Mouse (Mus musculus) splenic B cell, adult 2 months (primary cell): ENCODE data around the gene Lmo7.

Experiments
- DNase-seq: peaks from one replicate; pipeline ENCODE4 v3.0.0-alpha.2; 2011; ENCODE audit warnings: low read depth, low spot score
- H3K27me3 ChIP-seq: 2 replicates; pipeline ENCODE4 v1.6.1; 2012; ENCODE audit warnings: mild to moderate bottlenecking, low read length, moderate library complexity, mixed read lengths; ENCODE audit not compliant: control insufficient read depth, poor library complexity, insufficient read depth, severe bottlenecking
- H3K36me3 ChIP-seq: 2 replicates; pipeline ENCODE4 v1.6.1; 2012; ENCODE audit warnings: mild to moderate bottlenecking, low read length, moderate library complexity, mixed read lengths; ENCODE audit not compliant: control insufficient read depth, poor library complexity, insufficient read depth, severe bottlenecking

Lmo7 gene

GRCm38 (mm10) chr14:101798766-101799165, 69.0 kb downstream of the Lmo7 start:
- DNase-seq, result no peak
- no peaks in the 10 kb centered on the region for H3K27me3 ChIP-seq

GRCm38 (mm10) chr14:101801674-101802073, 71.9 kb downstream of the Lmo7 start:
- no peaks in the 10 kb centered on the region for H3K36me3 ChIP-seq
- no peak for DNase-seq

More at GRCm38 (mm10) chr14:101798766-101799165, 69.0 kb downstream of the Lmo7 start:
- H3K36me3 ChIP-seq, result no peaks in the 10 kb centered on the region

GRCm38 (mm10) chr14:101804119-101804518, 74.4 kb downstream of the Lmo7 start:
- DNase-seq, result no peak
- no peaks in the 10 kb centered on the region for H3K27me3 ChIP-seq
- H3K36me3 ChIP-seq, result no peaks in the 10 kb centered on the region

More at GRCm38 (mm10) chr14:101801674-101802073, 71.9 kb downstream of the Lmo7 start:
- H3K27me3 ChIP-seq, result no peaks in the 10 kb centered on the region

- H3K36me3 ChIP-seq, result no peaks in the 10 kb centered on the region
- H3K27me3 ChIP-seq, result no peaks in the 10 kb centered on the region
- no peak for DNase-seq
Measured at GRCm38 (mm10) chr14:101804562-101805327, 75.0 kb downstream of the Lmo7 start.

- no peak for DNase-seq
- Histone ChIP-seq H3K27me3 (no peaks in the 10 kb centered on the region), H3K36me3 (no peaks in the 10 kb centered on the region)
Measured at GRCm38 (mm10) chr14:101805328-101805697, 75.6 kb downstream of the Lmo7 start.

- Histone ChIP-seq H3K27me3 (no peaks in the 10 kb centered on the region), H3K36me3 (no peaks in the 10 kb centered on the region)
- no peak for DNase-seq
Measured at GRCm38 (mm10) chr14:101806058-101806457, 76.3 kb downstream of the Lmo7 start.

- no peaks in the 10 kb centered on the region for H3K27me3 ChIP-seq
- DNase-seq, result no peak
- no peaks in the 10 kb centered on the region for H3K36me3 ChIP-seq
Measured at GRCm38 (mm10) chr14:101806607-101807006, 76.8 kb downstream of the Lmo7 start.

GRCm38 (mm10) chr14:101816450-101816849, 86.7 kb downstream of the Lmo7 start:
- no peak for DNase-seq
- no peaks in the 10 kb centered on the region for H3K36me3 ChIP-seq
- H3K27me3 ChIP-seq, result no peaks in the 10 kb centered on the region

- Histone ChIP-seq H3K27me3 (no peaks in the 10 kb centered on the region), H3K36me3 (no peaks in the 10 kb centered on the region)
- DNase-seq, result no peak
Measured at GRCm38 (mm10) chr14:101822390-101822789, 92.6 kb downstream of the Lmo7 start.

- no peaks in the 10 kb centered on the region for H3K36me3 ChIP-seq
- DNase-seq, result no peak
- H3K27me3 ChIP-seq, result no peaks in the 10 kb centered on the region
Measured at GRCm38 (mm10) chr14:101822871-101823270, 93.1 kb downstream of the Lmo7 start.

- no peak for DNase-seq
- no peaks in the 10 kb centered on the region for H3K27me3 ChIP-seq
- no peaks in the 10 kb centered on the region for H3K36me3 ChIP-seq
Measured at GRCm38 (mm10) chr14:101829676-101830075, 99.9 kb downstream of the Lmo7 start.

- Histone ChIP-seq H3K27me3 (no peaks in the 10 kb centered on the region), H3K36me3 (no peaks in the 10 kb centered on the region)
- no peak for DNase-seq
Measured at GRCm38 (mm10) chr14:101830116-101830515, 100.4 kb downstream of the Lmo7 start.

- no peaks in the 10 kb centered on the region for H3K36me3 ChIP-seq
- no peak for DNase-seq
- no peaks in the 10 kb centered on the region for H3K27me3 ChIP-seq
Measured at GRCm38 (mm10) chr14:101834109-101834508, 104.4 kb downstream of the Lmo7 start.

GRCm38 (mm10) chr14:101836401-101836800, 106.6 kb downstream of the Lmo7 start:
- DNase-seq, result no peak
- Histone ChIP-seq H3K27me3 (no peaks in the 10 kb centered on the region), H3K36me3 (no peaks in the 10 kb centered on the region)

- Histone ChIP-seq H3K36me3 (no peaks in the 10 kb centered on the region), H3K27me3 (no peaks in the 10 kb centered on the region)
- DNase-seq, result no peak
Measured at GRCm38 (mm10) chr14:101837176-101837575, 107.4 kb downstream of the Lmo7 start.
